Mouse (Mus musculus): ENCODE results near the gene Rcl1.

GRCm38 (mm10) chr19:29100261-29100660 is 914 bp upstream of the Rcl1 start:
- TF ChIP-seq CTCF (conservative IDR thresholded peaks at IDR 0.05 in 1 of 2, IDR thresholded peaks at IDR 0.05 in 1 of 2; ENCODE audit: low read depth in 2 of 2, low read length in 2 of 2) = no peak
- TF ChIP-seq MAZ (IDR thresholded peaks at IDR 0.05; ENCODE audit: low read depth, low read length) = no peak
- no peak for TF ChIP-seq POLR2A (IDR thresholded peaks at IDR 0.05; ENCODE audit: low read depth, low read length)
- TF ChIP-seq ZNF384 (IDR thresholded peaks at IDR 0.05; ENCODE audit: low read depth, low read length) = no peak
- TF ChIP-seq NELFE (IDR thresholded peaks at IDR 0.05; ENCODE audit: low read depth, low read length) = no peak
- no peak for TF ChIP-seq EP300 (IDR thresholded peaks at IDR 0.05; ENCODE audit: low read length)
- TF ChIP-seq MXI1 (IDR thresholded peaks at IDR 0.05; ENCODE audit: low read depth, low read length) = no peak
- no peak for TF ChIP-seq UBTF (IDR thresholded peaks at IDR 0.05; ENCODE audit: low read depth, low read length)

Measured in CH12.LX (cell line).